Comparison of ENCODE assay signal across 8 mouse cellular contexts in genomic region chr6:10969841-10970536, GRCm38 (mm10).
DNase-seq lines count a peak whose midpoint lies in the region; ATAC-seq and TF ChIP-seq lines count a peak whose summit lies in the region.
"Had no signal": no experiment of that assay in that cellular context is flagged by ENCODE, and none has a peak within 500 bp of the region (broad histone marks: within the 10 kb centered on the region; RNA-seq: fewer than 3 reads in every experiment).

No protein-coding gene starts in this region.

- H3K27me3 ChIP-seq in hindbrain, postnatal 0 days (ENCODE audit: insufficient read depth, low read length) = no peaks in the 10 kb centered on the region
- H3K27me3 ChIP-seq in midbrain, embryonic 11.5 days (ENCODE audit: control insufficient read depth, insufficient read depth, low read length) = no peaks in the 10 kb centered on the region
- H3K27me3 ChIP-seq: liver, embryonic 15.5 days had no signal

- H3K4me2 ChIP-seq in hindbrain, postnatal 0 days (ENCODE audit: low read depth, low read length) = peak overlapping the region; percentile 30
- H3K4me2 ChIP-seq in midbrain, embryonic 11.5 days = no peak overlapping the region
- H3K4me2 ChIP-seq: liver, embryonic 15.5 days had no signal

- H3K9ac ChIP-seq in hindbrain, postnatal 0 days (replicated peaks; ENCODE audit: low read length) = no peak overlapping the region
- no peak overlapping the region for H3K9ac ChIP-seq in midbrain, embryonic 11.5 days (ENCODE audit: low read length)
- H3K9ac ChIP-seq: liver, embryonic 15.5 days had no signal

- no peak for TF ChIP-seq CTCF in hindbrain, postnatal 0 days (IDR thresholded peaks at IDR 0.05; ENCODE audit: low read depth)

- H3K36me3 ChIP-seq in hindbrain, postnatal 0 days (ENCODE audit: insufficient read depth, low read length) = no peaks in the 10 kb centered on the region
- no peaks in the 10 kb centered on the region for H3K36me3 ChIP-seq in midbrain, embryonic 11.5 days (ENCODE audit: control insufficient read depth, insufficient read depth, low read length)
- H3K36me3 ChIP-seq: liver, embryonic 15.5 days had no signal

- H3K9me3 ChIP-seq in hindbrain, postnatal 0 days (ENCODE audit: low read length) = no peaks in the 10 kb centered on the region
- no peaks in the 10 kb centered on the region for H3K9me3 ChIP-seq in midbrain, embryonic 11.5 days (ENCODE audit: control insufficient read depth, low read length)
- H3K9me3 ChIP-seq: liver, embryonic 15.5 days had no signal

- WGBS in hindbrain, postnatal 0 days = 8% methylated on average over 7 of the region's 7 CpGs
- 30% methylated on average over 7 of the region's 7 CpGs for WGBS in midbrain, embryonic 11.5 days

- DNase-seq in cerebellum, adult 11-12 months = peak; percentile 27
- peak; percentile 62 for DNase-seq in embryo, embryonic 11 days
- peak; percentile 84 for DNase-seq in hindbrain, postnatal 0 days (ENCODE audit: low spot score)
- DNase-seq in midbrain, embryonic 11.5 days (ENCODE audit: low spot score, missing footprints) = peak; percentile 89
- no peak for DNase-seq in c-Kit-positive CD71-positive TER-119-positive erythroid progenitor cells, embryonic 14.5 days (ENCODE audit: low spot score)

- ATAC-seq in hindbrain, postnatal 0 days = peak; percentile 95
- peak; percentile 85 for ATAC-seq in midbrain, embryonic 11.5 days (ENCODE audit: low FRiP score)
- no peak for ATAC-seq in erythroblast, adult 5-6 weeks (replicated peaks; ENCODE audit: low FRiP score, poor library complexity, severe bottlenecking)
- ATAC-seq in erythroid progenitor cell, adult 5-6 weeks (replicated peaks; ENCODE audit: low FRiP score, poor library complexity, severe bottlenecking) = no peak

- 0 out of 2 replicates have a peak overlapping the region, but pooled peaks have one; percentile 1 for H3K4me3 ChIP-seq in hindbrain, postnatal 0 days (ENCODE audit: low read length)
- H3K4me3 ChIP-seq in midbrain, embryonic 11.5 days (ENCODE audit: low read depth, low read length) = no peak overlapping the region
- H3K4me3 ChIP-seq: liver, embryonic 15.5 days had no signal

- H3K27ac ChIP-seq in hindbrain, postnatal 0 days = peak overlapping the region; percentile 83
- H3K27ac ChIP-seq in midbrain, embryonic 11.5 days (ENCODE audit: low read depth, low read length) = peak overlapping the region; percentile 10
- H3K27ac ChIP-seq: liver, embryonic 15.5 days had no signal

- H3K4me1 ChIP-seq in hindbrain, postnatal 0 days (ENCODE audit: insufficient read depth, low read length) = no peaks in the 10 kb centered on the region
- peaks cover 2% of the 10 kb centered on the region; the same call in 1 of the 2 replicates for H3K4me1 ChIP-seq in midbrain, embryonic 11.5 days (ENCODE audit: control insufficient read depth, insufficient read depth, low read length)
- H3K4me1 ChIP-seq: liver, embryonic 15.5 days had no signal

Comparison
In these comparisons a context has a peak if more than half of its experiments do, and no peak if none do; other contexts are left out.
1. ATAC-seq: peak in hindbrain, postnatal 0 days (single experiment) and midbrain, embryonic 11.5 days (single experiment); none in erythroblast, adult 5-6 weeks (single experiment) and erythroid progenitor cell, adult 5-6 weeks (single experiment).